Mouse (Mus musculus) kidney, adult 2 months (tissue): ENCODE data around the gene Hsp90aa1. TPM values are rescaled to one million over a fixed set of nuclear protein-coding genes. Genes with fewer than 3 reads are reported as not detected.

Experiments used
- DNase-seq: peaks from one replicate; pipeline ENCODE4 v3.0.0; 2021
- H3K27ac ChIP-seq: fragments of 200-500 bp; 2 replicates; pipeline ENCODE4 v1.5.1; 2012; ENCODE audit warnings: low read depth, low read length, control low read depth, inconsistent platforms; ENCODE audit not compliant: insufficient read depth
- H3K27me3 ChIP-seq: fragments of 200-500 bp; replicated peaks from 2 replicates; pipeline ENCODE4 v1.6.1; 2012; ENCODE audit warnings: mild to moderate bottlenecking, moderate library complexity, low read length, inconsistent platforms; ENCODE audit not compliant: control insufficient read depth, insufficient read depth
- H3K36me3 ChIP-seq: fragments of 200-500 bp; 2 replicates; pipeline ENCODE4 v1.6.1; 2012; ENCODE audit warnings: mild to moderate bottlenecking, moderate library complexity, low read length, inconsistent platforms; ENCODE audit not compliant: control insufficient read depth, insufficient read depth
- H3K4me1 ChIP-seq: fragments of 200-500 bp; 2 replicates; pipeline ENCODE4 v1.6.1; 2011; ENCODE audit warnings: low read length; ENCODE audit not compliant: control insufficient read depth, insufficient read depth
- H3K4me3 ChIP-seq: fragments of 200-500 bp; 2 replicates; pipeline ENCODE4 v1.5.1; 2011; ENCODE audit warnings: mild to moderate bottlenecking, low read depth, low read length, control low read depth; ENCODE audit not compliant: insufficient read depth
- CTCF ChIP-seq: fragments of 200-500 bp; conservative IDR thresholded peaks from 2 replicates; pipeline ENCODE4 v1.5.1; 2011; ENCODE audit warnings: low read depth, mild to moderate bottlenecking, control low read depth, low read length, moderate library complexity, mixed read lengths; ENCODE audit not compliant: insufficient read depth, insufficient read length
- POLR2A ChIP-seq: fragments of 200-500 bp; IDR thresholded peaks from one replicate; pipeline ENCODE4 v1.6.1; 2011; ENCODE audit warnings: low read depth, low read length, control low read depth
- WGBS: fragments of 180-500 bp; shearing (Covaris S2); methylation state at CpG from one replicate; pipeline ENCODE4 v1.1.7; 2018; 5-methylcytosine and 5-hydroxymethylcytosine counted together
- polyA plus RNA-seq: library from polyadenylated mRNA; depleted of rRNA; stranded (reverse); fragments of >200 nt; gene quantifications from 2 replicates; pipeline ENCODE4 v1.2.3, GENCODE M21; 2012; rRNA removed

Hsp90aa1 gene
- polyA plus RNA-seq, 1 experiment, result 115 TPM

GRCm38 (mm10) chr12:110674243-110674642, 28.3 kb downstream of the Hsp90aa1 start:
- Histone ChIP-seq H3K36me3 (no peaks in the 10 kb centered on the region), H3K4me3 (no peak overlapping the region), H3K4me1 (no peaks in the 10 kb centered on the region), H3K27me3 (no peaks in the 10 kb centered on the region), H3K27ac (no peak overlapping the region)
- TF ChIP-seq POLR2A, result no peak
- TF ChIP-seq CTCF, result peak; percentile 44
- no peak for DNase-seq
- WGBS, result 55% methylated on average over 5 of the region's 5 CpGs

GRCm38 (mm10) chr12:110667466-110668077, 35.0 kb downstream of the Hsp90aa1 start:
- 68% methylated on average over 13 of the region's 13 CpGs for WGBS
- Histone ChIP-seq H3K36me3 (no peaks in the 10 kb centered on the region; the same call in 1 of the 2 replicates), H3K4me1 (no peaks in the 10 kb centered on the region), H3K27me3 (no peaks in the 10 kb centered on the region), H3K27ac (no peak overlapping the region), H3K4me3 (no peak overlapping the region)
- TF ChIP-seq POLR2A, result no peak
- peak; percentile 42 for TF ChIP-seq CTCF
- DNase-seq, result peak; percentile 40

- 95% methylated on average over 14 of the region's 14 CpGs for WGBS
- no peak overlapping the region for H3K27ac ChIP-seq
- H3K4me1 ChIP-seq, result no peaks in the 10 kb centered on the region
- H3K36me3 ChIP-seq, result no peaks in the 10 kb centered on the region; the same call in none of the 2 replicates
- TF ChIP-seq POLR2A (no peak), CTCF (no peak)
- H3K4me3 ChIP-seq, result no peak overlapping the region
- no peak for DNase-seq
- H3K27me3 ChIP-seq, result no peaks in the 10 kb centered on the region
Observed at GRCm38 (mm10) chr12:110661746-110662145, 40.8 kb downstream of the Hsp90aa1 start.

- Histone ChIP-seq H3K27ac (no peak overlapping the region), H3K27me3 (no peaks in the 10 kb centered on the region), H3K36me3 (peaks cover 2% of the 10 kb centered on the region; the same call in 1 of the 2 replicates), H3K4me1 (no peaks in the 10 kb centered on the region), H3K4me3 (no peak overlapping the region)
- 91% methylated on average over 17 of the region's 17 CpGs for WGBS
- DNase-seq, result no peak
- TF ChIP-seq POLR2A (no peak), CTCF (no peak)
Observed at GRCm38 (mm10) chr12:110651464-110651863, 51.1 kb downstream of the Hsp90aa1 start.

GRCm38 (mm10) chr12:110650241-110650641, 52.3 kb downstream of the Hsp90aa1 start:
- no peak overlapping the region for H3K4me3 ChIP-seq
- H3K36me3 ChIP-seq, result peaks cover 1% of the 10 kb centered on the region; the same call in 1 of the 2 replicates
- WGBS, result 63% methylated on average over 8 of the region's 8 CpGs
- no peaks in the 10 kb centered on the region for H3K27me3 ChIP-seq
- DNase-seq, result no peak
- H3K4me1 ChIP-seq, result no peaks in the 10 kb centered on the region
- TF ChIP-seq CTCF (peak; percentile 22; the same call in 1 of the 2 replicates), POLR2A (no peak)
- H3K27ac ChIP-seq, result no peak overlapping the region

Other genes with a start within 250 kb of the Hsp90aa1 start
- 186 and 236 TPM in 2 replicates for gene Dync1h1, start 101.3 kb downstream of the Hsp90aa1 start, polyA plus RNA-seq
- not detected in 2 replicates for gene 1700001K19Rik, start 20.1 kb downstream of the Hsp90aa1 start, polyA plus RNA-seq
- gene Wdr20, start 35.2 kb upstream of the Hsp90aa1 start, polyA plus RNA-seq, result 24.0 and 24.5 TPM in 2 replicates
- 9.8 and 10.1 TPM in 2 replicates for gene Mok, start 138.2 kb upstream of the Hsp90aa1 start, polyA plus RNA-seq
- gene Zfp839, start 147.5 kb upstream of the Hsp90aa1 start, polyA plus RNA-seq, result 6.9 and 9.0 TPM in 2 replicates
- gene Cinp, start 186.4 kb upstream of the Hsp90aa1 start, polyA plus RNA-seq, result 27.1 and 28.6 TPM in 2 replicates
- gene Tecpr2, start 186.5 kb upstream of the Hsp90aa1 start, polyA plus RNA-seq, result 4.3 and 4.7 TPM in 2 replicates